Mouse (Mus musculus) limb, embryonic 11.5 days (tissue): ENCODE measurements around the gene Pgm5. TPM values are rescaled to one million over a fixed set of nuclear protein-coding genes. Genes with fewer than 3 reads are reported as not detected.

Experiments
- ATAC-seq: fragments of 200-750 bp; cut with Nextera tagmentation; 2 replicates; pipeline ENCODE4 v1.8.0; 2017; ENCODE audit warnings: low read depth; ENCODE audit not compliant: insufficient number of reproducible peaks, low FRiP score, low TSS enrichment
- DNase-seq: peaks from one replicate; pipeline ENCODE4 v3.0.0-alpha.2; 2015; ENCODE audit warnings: low spot score
- H3K27ac ChIP-seq: fragments of 300-500 bp; sonication (generic); replicated peaks from 2 replicates; pipeline ENCODE4 v1.5.1; 2014; ENCODE audit warnings: low read depth, mild to moderate bottlenecking, low read length
- H3K27me3 ChIP-seq: fragments of 300-500 bp; sonication (generic); 2 replicates; pipeline ENCODE4 v1.6.1; 2014; ENCODE audit warnings: mild to moderate bottlenecking, low read length, mixed read lengths; ENCODE audit not compliant: control insufficient read depth, insufficient read depth
- H3K36me3 ChIP-seq: fragments of 300-500 bp; sonication (generic); 2 replicates; pipeline ENCODE4 v1.6.1; 2014; ENCODE audit warnings: mild to moderate bottlenecking, low read length, moderate library complexity, mixed read lengths; ENCODE audit not compliant: control insufficient read depth, insufficient read depth
- H3K4me1 ChIP-seq: fragments of 300-500 bp; sonication (generic); 2 replicates; pipeline ENCODE4 v1.6.1; 2014; ENCODE audit warnings: low read length, mixed read lengths; ENCODE audit not compliant: control insufficient read depth, insufficient read depth
- H3K4me2 ChIP-seq: fragments of 300-500 bp; sonication (generic); 2 replicates; pipeline ENCODE4 v1.6.1; 2014; ENCODE audit warnings: low read depth, mild to moderate bottlenecking, moderate library complexity; ENCODE audit not compliant: severe bottlenecking
- H3K4me3 ChIP-seq: fragments of 300-500 bp; sonication (generic); 2 replicates; pipeline ENCODE4 v1.5.1; 2014; ENCODE audit warnings: low read depth, low read length
- H3K9ac ChIP-seq: fragments of 300-500 bp; sonication (generic); 2 replicates; pipeline ENCODE4 v1.6.1; 2014; ENCODE audit warnings: mild to moderate bottlenecking, low read length
- H3K9me3 ChIP-seq: fragments of 300-500 bp; sonication (generic); 2 replicates; pipeline ENCODE4 v1.6.1; 2016; ENCODE audit warnings: low read length; ENCODE audit not compliant: control insufficient read depth
- WGBS: fragments of 180-500 bp; shearing (Covaris S2); extraction: QIAGEN DNeasy Blood & Tissue Kit; methylation state at CpG from one replicate; pipeline ENCODE4 v1.1.7; 2014; 5-methylcytosine and 5-hydroxymethylcytosine counted together
- polyA plus RNA-seq: library from polyadenylated mRNA; unstranded; fragments of >200 nt; fragmentation: Nextera tagmentation; extraction: Ambion mirVana; gene quantifications from 2 replicates; pipeline ENCODE4 v1.2.1, GENCODE M21; 2014

The Pgm5 gene
- polyA plus RNA-seq, 1 experiment from 2014 or later = 1.7 TPM

GRCm38 (mm10) chr19:24700664-24701063 lies 161.0 kb downstream of the Pgm5 start:
- Histone ChIP-seq H3K4me3 (no peak overlapping the region), H3K4me1 (no peaks in the 10 kb centered on the region), H3K27ac (no peak overlapping the region), H3K36me3 (no peaks in the 10 kb centered on the region), H3K9me3 (no peaks in the 10 kb centered on the region), H3K4me2 (no peak overlapping the region), H3K9ac (no peak overlapping the region), H3K27me3 (no peaks in the 10 kb centered on the region)
- 87% methylated on average over 5 of the region's 5 CpGs for WGBS
- no peak for ATAC-seq
- DNase-seq = no peak

GRCm38 (mm10) chr19:24699910-24700309 lies 161.7 kb downstream of the Pgm5 start:
- no peak for DNase-seq

GRCm38 (mm10) chr19:24699196-24699595 lies 162.5 kb downstream of the Pgm5 start:
- Histone ChIP-seq H3K9ac (no peak overlapping the region), H3K4me1 (no peaks in the 10 kb centered on the region), H3K9me3 (no peaks in the 10 kb centered on the region), H3K27ac (no peak overlapping the region), H3K4me2 (no peak overlapping the region), H3K36me3 (no peaks in the 10 kb centered on the region), H3K27me3 (no peaks in the 10 kb centered on the region), H3K4me3 (no peak overlapping the region)
- WGBS = 91% methylated on average over 3 of the region's 3 CpGs
- DNase-seq = no peak
- ATAC-seq = no peak

More at GRCm38 (mm10) chr19:24699910-24700309, 161.7 kb downstream of the Pgm5 start:
- Histone ChIP-seq H3K4me3 (no peak overlapping the region), H3K9ac (no peak overlapping the region), H3K9me3 (no peaks in the 10 kb centered on the region), H3K36me3 (no peaks in the 10 kb centered on the region), H3K27ac (no peak overlapping the region), H3K4me1 (no peaks in the 10 kb centered on the region), H3K4me2 (no peak overlapping the region), H3K27me3 (no peaks in the 10 kb centered on the region)
- no peak for ATAC-seq

- no peak overlapping the region for H3K9ac ChIP-seq
- DNase-seq (no peak), ATAC-seq (no peak)
- H3K27me3 ChIP-seq = no peaks in the 10 kb centered on the region
- no peak overlapping the region for H3K27ac ChIP-seq
- no peak overlapping the region for H3K4me3 ChIP-seq
- H3K9me3 ChIP-seq = no peaks in the 10 kb centered on the region
- H3K4me2 ChIP-seq = no peak overlapping the region
- WGBS = 73% methylated on average over 5 of the region's 5 CpGs
- H3K36me3 ChIP-seq = no peaks in the 10 kb centered on the region
- H3K4me1 ChIP-seq = no peaks in the 10 kb centered on the region
Observed at GRCm38 (mm10) chr19:24698651-24699050, 163.0 kb downstream of the Pgm5 start.

- no peaks in the 10 kb centered on the region for H3K36me3 ChIP-seq
- no peak for ATAC-seq
- H3K4me2 ChIP-seq = no peak overlapping the region
- WGBS = 79% methylated on average over 1 of the region's 1 CpGs
- H3K27me3 ChIP-seq = no peaks in the 10 kb centered on the region
- no peaks in the 10 kb centered on the region for H3K4me1 ChIP-seq
- no peaks in the 10 kb centered on the region for H3K9me3 ChIP-seq
- no peak overlapping the region for H3K27ac ChIP-seq
- H3K9ac ChIP-seq = no peak overlapping the region
- no peak for DNase-seq
- H3K4me3 ChIP-seq = no peak overlapping the region
Observed at GRCm38 (mm10) chr19:24697946-24698345, 163.7 kb downstream of the Pgm5 start.

- Histone ChIP-seq H3K36me3 (no peaks in the 10 kb centered on the region), H3K27ac (no peak overlapping the region), H3K9me3 (no peaks in the 10 kb centered on the region), H3K27me3 (no peaks in the 10 kb centered on the region), H3K4me2 (no peak overlapping the region), H3K4me3 (no peak overlapping the region), H3K9ac (no peak overlapping the region), H3K4me1 (no peaks in the 10 kb centered on the region)
- DNase-seq (no peak), ATAC-seq (no peak)
- 90% methylated on average over 2 of the region's 2 CpGs for WGBS
Observed at GRCm38 (mm10) chr19:24692691-24693090, 169.0 kb downstream of the Pgm5 start.

GRCm38 (mm10) chr19:24689531-24689930 lies 172.1 kb downstream of the Pgm5 start:
- Histone ChIP-seq H3K4me2 (no peak overlapping the region), H3K9me3 (no peaks in the 10 kb centered on the region), H3K27ac (no peak overlapping the region), H3K27me3 (no peaks in the 10 kb centered on the region), H3K4me1 (no peaks in the 10 kb centered on the region), H3K36me3 (no peaks in the 10 kb centered on the region), H3K4me3 (no peak overlapping the region), H3K9ac (no peak overlapping the region)
- DNase-seq (no peak), ATAC-seq (no peak)
- 96% methylated on average over 4 of the region's 4 CpGs for WGBS

- Histone ChIP-seq H3K4me2 (no peak overlapping the region), H3K9ac (no peak overlapping the region), H3K27ac (no peak overlapping the region), H3K36me3 (no peaks in the 10 kb centered on the region), H3K4me3 (no peak overlapping the region), H3K9me3 (no peaks in the 10 kb centered on the region), H3K4me1 (no peaks in the 10 kb centered on the region), H3K27me3 (no peaks in the 10 kb centered on the region)
- no peak for ATAC-seq
- DNase-seq = no peak
- 85% methylated on average over 6 of the region's 6 CpGs for WGBS
Observed at GRCm38 (mm10) chr19:24688327-24688726, 173.3 kb downstream of the Pgm5 start.

- Histone ChIP-seq H3K4me2 (no peak overlapping the region), H3K4me3 (no peak overlapping the region), H3K9me3 (no peaks in the 10 kb centered on the region), H3K4me1 (no peaks in the 10 kb centered on the region), H3K27me3 (no peaks in the 10 kb centered on the region), H3K36me3 (no peaks in the 10 kb centered on the region), H3K27ac (no peak overlapping the region), H3K9ac (no peak overlapping the region)
- 91% methylated on average over 10 of the region's 10 CpGs for WGBS
- ATAC-seq = no peak
- DNase-seq = no peak
Observed at GRCm38 (mm10) chr19:24686411-24686810, 175.2 kb downstream of the Pgm5 start.
